Mouse (Mus musculus): ENCODE measurements around the gene Mgat5b. TPM values are rescaled to one million over a fixed set of nuclear protein-coding genes. Genes with fewer than 3 reads are reported as not detected.

Mgat5b gene
- polyA plus RNA-seq, 1 experiment from 2014 or later = 0.50 TPM

DNA sequence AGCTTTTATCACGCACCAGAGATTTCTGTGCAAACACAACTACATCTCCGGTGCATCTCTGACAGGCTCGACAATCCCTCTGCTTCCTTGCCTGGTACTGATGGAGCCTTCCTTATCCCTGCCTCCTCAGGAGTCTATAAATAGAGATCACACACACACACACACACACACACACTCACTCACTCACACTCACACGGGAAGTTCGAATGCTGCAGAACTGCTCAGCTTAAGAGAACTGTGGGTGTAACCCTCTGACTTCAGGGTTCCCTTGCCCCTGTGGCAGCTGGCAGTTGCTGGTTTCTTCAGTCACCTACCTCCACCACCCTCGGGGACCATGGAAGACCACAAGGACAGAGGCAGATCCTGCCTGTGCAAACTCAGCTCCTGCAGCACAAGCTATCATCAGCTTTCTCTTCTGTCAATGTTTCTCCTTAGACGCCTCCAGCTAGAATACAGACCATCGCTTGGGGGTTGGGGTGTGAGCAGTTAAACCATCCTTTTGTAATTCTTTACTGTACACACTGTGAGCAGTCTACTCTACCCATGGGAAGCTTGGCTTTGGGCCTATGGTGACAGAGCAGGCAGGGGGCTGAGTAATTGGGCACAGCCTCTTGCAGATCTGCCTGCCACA lies 111.9 kb downstream of the Mgat5b start:
- Histone ChIP-seq H3K9me3 (ENCODE audit: control insufficient read depth, low read length) (no peaks in the 10 kb centered on the region), H3K4me1 (ENCODE audit: control insufficient read depth in 2 of 2, insufficient read depth in 2 of 2, low read length in 2 of 2) (peaks cover 11 to 28% of the 10 kb centered on the region in 2 experiments), H3K4me3 (ENCODE audit: control insufficient read depth in 1 of 2, insufficient read depth in 1 of 2, low read depth in 1 of 2, low read length in 2 of 2) (no peak overlapping the region), H3K36me3 (ENCODE audit: control insufficient read depth, insufficient read depth, low read length) (no peaks in the 10 kb centered on the region), H3K4me2 (ENCODE audit: low read length) (no peak overlapping the region), H3K27me3 (ENCODE audit: control insufficient read depth, insufficient read depth, low read length) (no peaks in the 10 kb centered on the region), H3K27ac (replicated peaks in 1 of 2; ENCODE audit: control insufficient read depth in 1 of 2, insufficient read depth in 1 of 2, low read depth in 2 of 2, low read length in 2 of 2) (no peak overlapping the region; a peak in 1 of 4 replicates), H3K9ac (ENCODE audit: low read length) (no peak overlapping the region; the same call in 1 of the 2 replicates)
- no peak for ATAC-seq (ENCODE audit: insufficient number of reproducible peaks, insufficient read depth, low FRiP score, low read depth)
- 19% methylated on average over 8 of the region's 8 CpGs for WGBS

- ATAC-seq (ENCODE audit: insufficient number of reproducible peaks, insufficient read depth, low FRiP score, low read depth) = no peak
- Histone ChIP-seq H3K4me3 (ENCODE audit: control insufficient read depth in 1 of 2, insufficient read depth in 1 of 2, low read depth in 1 of 2, low read length in 2 of 2) (no peak overlapping the region), H3K9ac (ENCODE audit: low read length) (no peak overlapping the region), H3K27ac (replicated peaks in 1 of 2; ENCODE audit: control insufficient read depth in 1 of 2, insufficient read depth in 1 of 2, low read depth in 2 of 2, low read length in 2 of 2) (no peak overlapping the region), H3K27me3 (ENCODE audit: control insufficient read depth, insufficient read depth, low read length) (no peaks in the 10 kb centered on the region), H3K4me1 (ENCODE audit: control insufficient read depth in 2 of 2, insufficient read depth in 2 of 2, low read length in 2 of 2) (peaks cover 11 to 28% of the 10 kb centered on the region in 2 experiments), H3K4me2 (ENCODE audit: low read length) (no peak overlapping the region), H3K36me3 (ENCODE audit: control insufficient read depth, insufficient read depth, low read length) (no peaks in the 10 kb centered on the region), H3K9me3 (ENCODE audit: control insufficient read depth, low read length) (no peaks in the 10 kb centered on the region)
- 27% methylated on average over 4 of the region's 4 CpGs for WGBS
These were observed 112.6 kb downstream of the Mgat5b start for GRCm38 (mm10) chr11:117031249-117031648.

DNA sequence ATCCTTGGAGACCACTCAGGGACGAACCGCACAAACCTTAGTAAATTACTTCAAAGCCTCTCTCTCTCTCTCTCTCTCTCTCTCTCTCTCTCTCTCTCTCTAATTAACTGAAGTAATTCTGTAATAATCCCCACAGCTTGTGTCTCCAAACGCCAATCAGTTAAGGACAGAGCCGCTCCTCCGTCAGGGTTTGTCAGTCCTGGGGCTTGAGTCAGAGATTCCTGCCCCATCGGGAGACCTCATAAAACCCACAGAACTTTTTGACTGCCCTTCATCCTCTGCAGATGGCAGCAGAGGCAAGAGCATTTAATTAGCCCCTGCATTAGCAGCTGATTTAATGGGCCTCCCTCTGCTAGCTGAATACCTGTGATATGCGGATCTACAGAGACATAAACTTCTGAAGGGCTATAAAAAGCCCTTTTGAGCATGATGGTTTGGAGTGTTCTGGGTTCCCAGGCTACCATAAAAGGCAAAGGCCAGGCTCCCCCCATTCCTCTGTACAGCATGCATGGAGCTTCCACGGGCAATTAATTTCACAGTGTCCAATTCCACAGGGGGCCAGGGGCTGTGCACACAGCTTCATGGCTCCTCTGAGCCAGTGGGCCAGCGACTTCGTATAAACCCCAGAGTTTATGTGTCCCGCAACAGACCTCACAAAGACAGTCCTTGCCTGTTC lies 117.1 kb downstream of the Mgat5b start:
- WGBS = 56% methylated on average over 11 of the region's 11 CpGs

More for the DNA sequence above, 117.1 kb downstream of the Mgat5b start:
- Histone ChIP-seq H3K27ac (replicated peaks in 1 of 2; ENCODE audit: control insufficient read depth in 1 of 2, insufficient read depth in 1 of 2, low read depth in 2 of 2, low read length in 2 of 2) (no peak overlapping the region), H3K36me3 (ENCODE audit: control insufficient read depth, insufficient read depth, low read length) (no peaks in the 10 kb centered on the region), H3K9me3 (ENCODE audit: control insufficient read depth, low read length) (no peaks in the 10 kb centered on the region), H3K9ac (ENCODE audit: low read length) (no peak overlapping the region), H3K4me2 (ENCODE audit: low read length) (no peak overlapping the region), H3K4me3 (ENCODE audit: control insufficient read depth in 1 of 2, insufficient read depth in 1 of 2, low read depth in 1 of 2, low read length in 2 of 2) (no peak overlapping the region), H3K27me3 (ENCODE audit: control insufficient read depth, insufficient read depth, low read length) (no peaks in the 10 kb centered on the region), H3K4me1 (ENCODE audit: control insufficient read depth in 2 of 2, insufficient read depth in 2 of 2, low read length in 2 of 2) (peaks cover 2 to 10% of the 10 kb centered on the region in 2 experiments; a peak in 3 of 4 replicates)
- ATAC-seq (ENCODE audit: insufficient number of reproducible peaks, insufficient read depth, low FRiP score, low read depth) = no peak

Other genes starting within 250 kb of the Mgat5b start
- gene St6galnac1, start 143.4 kb upstream of the Mgat5b start, polyA plus RNA-seq (2014; fragmentation: Nextera tagmentation; extraction: Ambion mirVana) = not detected in 2 replicates
- 15.0 and 16.7 TPM in 2 replicates for gene Mxra7, start 90.8 kb upstream of the Mgat5b start, polyA plus RNA-seq (2014; fragmentation: Nextera tagmentation; extraction: Ambion mirVana)
- gene Mettl23, start 75.6 kb upstream of the Mgat5b start, polyA plus RNA-seq (2014; fragmentation: Nextera tagmentation; extraction: Ambion mirVana) = 70.9 and 79.2 TPM in 2 replicates
- 59.0 and 63.7 TPM in 2 replicates for gene Jmjd6, start 75.4 kb upstream of the Mgat5b start, polyA plus RNA-seq (2014; fragmentation: Nextera tagmentation; extraction: Ambion mirVana)
- 31.9 and 39.7 TPM in 2 replicates for gene Mfsd11, start 66.4 kb upstream of the Mgat5b start, polyA plus RNA-seq (2014; fragmentation: Nextera tagmentation; extraction: Ambion mirVana)
- gene Srsf2, start 65.8 kb upstream of the Mgat5b start, polyA plus RNA-seq (2014; fragmentation: Nextera tagmentation; extraction: Ambion mirVana) = 566 and 569 TPM in 2 replicates
- 33.2 and 34.2 TPM in 2 replicates for gene Sec14l1, start 196.3 kb downstream of the Mgat5b start, polyA plus RNA-seq (2014; fragmentation: Nextera tagmentation; extraction: Ambion mirVana)